Mouse (Mus musculus) heart, postnatal 0 days (tissue): ENCODE measurements at regions not wholly inside any gene's neighbourhood (a gene's known extent, or its start where the extent isn't known, plus 50 kb on each side); places are given as distances from the start of the nearest gene placed in this dataset.

Source experiments
- ATAC-seq: fragments of 200-750 bp; cut with Nextera tagmentation; 2 replicates; pipeline ENCODE4 v1.8.0; 2017; ENCODE audit warnings: low read depth, moderate number of reproducible peaks, moderate library complexity; ENCODE audit not compliant: insufficient read depth
- DNase-seq: peaks from one replicate; pipeline ENCODE4 v3.0.0-alpha.2; 2016; ENCODE audit warnings: low spot score
- H3K27ac ChIP-seq: fragments of 300-500 bp; sonication (generic); 2 replicates; pipeline ENCODE4 v1.5.1; 2014; ENCODE audit warnings: low read depth, mild to moderate bottlenecking
- H3K27me3 ChIP-seq: fragments of 300-500 bp; sonication (generic); 2 replicates; pipeline ENCODE4 v1.6.1; 2014; ENCODE audit warnings: low read length, mixed read lengths; ENCODE audit not compliant: control insufficient read depth, insufficient read depth
- H3K36me3 ChIP-seq: fragments of 300-500 bp; sonication (generic); replicated peaks from 2 replicates; pipeline ENCODE4 v1.6.1; 2014; ENCODE audit warnings: low read length, mixed read lengths; ENCODE audit not compliant: control insufficient read depth, insufficient read depth
- H3K4me1 ChIP-seq: fragments of 300-500 bp; sonication (generic); 2 replicates; pipeline ENCODE4 v1.6.1; 2014; ENCODE audit warnings: antibody characterized with exemption; ENCODE audit not compliant: control insufficient read depth, insufficient read depth
- H3K4me2 ChIP-seq: fragments of 300-500 bp; sonication (generic); 2 replicates; pipeline ENCODE4 v1.6.1; 2014; ENCODE audit warnings: low read depth, mild to moderate bottlenecking, low read length, moderate library complexity
- H3K4me3 ChIP-seq: fragments of 300-500 bp; sonication (generic); 2 replicates; pipeline ENCODE4 v1.5.1; 2014; ENCODE audit warnings: low read depth, low read length
- H3K9ac ChIP-seq: fragments of 300-500 bp; sonication (generic); replicated peaks from 2 replicates; pipeline ENCODE4 v1.6.1; 2014; ENCODE audit warnings: low read depth, low read length, mixed read lengths
- H3K9me3 ChIP-seq: fragments of 300-500 bp; sonication (generic); replicated peaks from 2 replicates; pipeline ENCODE4 v1.6.1; 2016; ENCODE audit warnings: low read length; ENCODE audit not compliant: control insufficient read depth
- CTCF ChIP-seq: IDR thresholded peaks from 2 replicates; pipeline ENCODE4 v1.5.1; 2016; ENCODE audit warnings: antibody characterized with exemption, control low read depth, low read depth
- EP300 ChIP-seq: IDR thresholded peaks from 2 replicates; pipeline ENCODE4 v1.6.1; 2016; ENCODE audit warnings: antibody characterized with exemption, low read depth
- WGBS: fragments of 180-500 bp; shearing (Covaris S2); extraction: QIAGEN DNeasy Blood & Tissue Kit; methylation state at CpG from one replicate; pipeline ENCODE4 v1.1.7; 2014; 5-methylcytosine and 5-hydroxymethylcytosine counted together

- Histone ChIP-seq H3K9ac (no peak overlapping the region), H3K9me3 (no peaks in the 10 kb centered on the region), H3K27me3 (0 out of 2 replicates have a peak, but pooled peaks cover 3% of the 10 kb centered on the region), H3K27ac (no peak overlapping the region), H3K4me3 (no peak overlapping the region), H3K4me2 (no peak overlapping the region), H3K36me3 (no peaks in the 10 kb centered on the region), H3K4me1 (no peaks in the 10 kb centered on the region)
- ATAC-seq (no peak), DNase-seq (no peak)
- 38% methylated on average over 3 of the region's 3 CpGs for WGBS
- TF ChIP-seq EP300 = no peak
- TF ChIP-seq CTCF = no peak
Measured at GRCm38 (mm10) chr2:38420498-38420897, 81.4 kb downstream of the Lhx2 start.

- TF ChIP-seq EP300 (no peak), CTCF (no peak)
- no peak overlapping the region for H3K9ac ChIP-seq
- H3K36me3 ChIP-seq = no peaks in the 10 kb centered on the region
- no peak for DNase-seq
- H3K4me3 ChIP-seq = no peak overlapping the region
- H3K27me3 ChIP-seq = 0 out of 2 replicates have a peak, but pooled peaks cover 3% of the 10 kb centered on the region
- no peaks in the 10 kb centered on the region for H3K9me3 ChIP-seq
- no peaks in the 10 kb centered on the region for H3K4me1 ChIP-seq
- no peak overlapping the region for H3K4me2 ChIP-seq
- H3K27ac ChIP-seq = no peak overlapping the region
- WGBS = 76% methylated on average over 3 of the region's 3 CpGs
- ATAC-seq = no peak
Measured at GRCm38 (mm10) chr2:38422406-38422805, 83.3 kb downstream of the Lhx2 start.

GRCm38 (mm10) chr2:38423886-38424277 is 84.8 kb downstream of the Lhx2 start:
- Histone ChIP-seq H3K9me3 (no peaks in the 10 kb centered on the region), H3K4me3 (no peak overlapping the region), H3K9ac (no peak overlapping the region), H3K27me3 (0 out of 2 replicates have a peak, but pooled peaks cover 3% of the 10 kb centered on the region), H3K36me3 (no peaks in the 10 kb centered on the region), H3K4me1 (no peaks in the 10 kb centered on the region), H3K27ac (no peak overlapping the region), H3K4me2 (no peak overlapping the region)
- 40% methylated on average over 7 of the region's 7 CpGs for WGBS
- DNase-seq (no peak), ATAC-seq (no peak)
- TF ChIP-seq CTCF = no peak
- TF ChIP-seq EP300 = no peak

- Histone ChIP-seq H3K4me1 (no peaks in the 10 kb centered on the region), H3K27ac (no peak overlapping the region), H3K27me3 (0 out of 2 replicates have a peak, but pooled peaks cover 3% of the 10 kb centered on the region), H3K4me3 (no peak overlapping the region), H3K9ac (no peak overlapping the region), H3K36me3 (no peaks in the 10 kb centered on the region), H3K9me3 (no peaks in the 10 kb centered on the region), H3K4me2 (no peak overlapping the region)
- no peak for ATAC-seq
- TF ChIP-seq EP300 = no peak
- no peak for TF ChIP-seq CTCF
- WGBS = 12% methylated on average over 22 of the region's 22 CpGs
- DNase-seq = no peak
Measured at GRCm38 (mm10) chr2:38424278-38424931, 85.3 kb downstream of the Lhx2 start.

- WGBS = 29% methylated on average over 9 of the region's 9 CpGs
- Histone ChIP-seq H3K9ac (no peak overlapping the region), H3K9me3 (no peaks in the 10 kb centered on the region), H3K4me2 (no peak overlapping the region), H3K4me1 (no peaks in the 10 kb centered on the region), H3K4me3 (no peak overlapping the region), H3K36me3 (no peaks in the 10 kb centered on the region), H3K27me3 (0 out of 2 replicates have a peak, but pooled peaks cover 3% of the 10 kb centered on the region), H3K27ac (no peak overlapping the region)
- ATAC-seq (no peak), DNase-seq (no peak)
- TF ChIP-seq EP300 = no peak
- no peak for TF ChIP-seq CTCF
Measured at GRCm38 (mm10) chr2:38424976-38425375, 85.9 kb downstream of the Lhx2 start.

- no peak overlapping the region for H3K4me2 ChIP-seq
- no peak overlapping the region for H3K9ac ChIP-seq
- no peak overlapping the region for H3K27ac ChIP-seq
- ATAC-seq = no peak
- WGBS = 35% methylated on average over 6 of the region's 6 CpGs
- H3K36me3 ChIP-seq = no peaks in the 10 kb centered on the region
- no peaks in the 10 kb centered on the region for H3K27me3 ChIP-seq
- TF ChIP-seq EP300 = no peak
- TF ChIP-seq CTCF = peak; percentile 88
- no peaks in the 10 kb centered on the region for H3K9me3 ChIP-seq
- peak; percentile 67 for DNase-seq
- H3K4me1 ChIP-seq = no peaks in the 10 kb centered on the region
- no peak overlapping the region for H3K4me3 ChIP-seq
Measured at GRCm38 (mm10) chr2:38429752-38430378, 81.6 kb upstream of the Nek6 start.
